Comparison of ENCODE assay signal across 27 mouse cellular contexts in genomic region chr4:66254695-66255492, GRCm38 (mm10).
A peak's percentile ranks its signal among the peaks of the same experiment; 100 is the strongest.
DNase-seq lines count a peak whose midpoint lies in the region; ATAC-seq lines count a peak whose summit lies in the region.
"Had no signal": no experiment of that assay in that cellular context is flagged by ENCODE, and none has a peak within 500 bp of the region (broad histone marks: within the 10 kb centered on the region; RNA-seq: fewer than 3 reads in every experiment).

No protein-coding gene starts in this region.

- WGBS in forebrain, embryonic 16.5 days, result 77% methylated on average over 4 of the region's 4 CpGs
- WGBS in forebrain, embryonic 10.5 days, result 93% methylated on average over 4 of the region's 4 CpGs
- 67% methylated on average over 4 of the region's 4 CpGs for WGBS in hindbrain, embryonic 14.5 days
- 83% methylated on average over 4 of the region's 4 CpGs for WGBS in hindbrain, embryonic 10.5 days

- DNase-seq in forebrain, embryonic 10.5 days (ENCODE audit: extremely low spot score, low spot score), result no peak
- DNase-seq in hindbrain, embryonic 14.5 days (ENCODE audit: low spot score), result no peak
- DNase-seq in hindbrain, embryonic 10.5 days (ENCODE audit: low spot score), result no peak
- DNase-seq in retina, postnatal 1 day, result peak; percentile 21
- no peak for DNase-seq in retina, embryonic 14.5 days (ENCODE audit: low spot score)
- no peak for DNase-seq in left cerebral cortex, adult 11 months (ENCODE audit: low spot score)
- DNase-seq: adrenal gland, adult 2 months; adrenal gland, postnatal 14 days; cerebellum, adult 11 months; cerebellum, adult 2 months; cerebellum, adult 9-11 months; cerebellum, postnatal 25 days; gastrocnemius, postnatal 10 days; gastrocnemius, postnatal 36 days; heart, adult 2 months; heart, postnatal 14 days; heart, postnatal 4 days; kidney, adult 18-20 months had no signal

- no peaks in the 10 kb centered on the region for H3K36me3 ChIP-seq in forebrain, embryonic 16.5 days (ENCODE audit: control insufficient read depth, insufficient read depth)
- no peaks in the 10 kb centered on the region for H3K36me3 ChIP-seq in forebrain, embryonic 10.5 days (replicated peaks)
- H3K36me3 ChIP-seq in hindbrain, embryonic 14.5 days (replicated peaks; ENCODE audit: control insufficient read depth, insufficient read depth), result no peaks in the 10 kb centered on the region
- no peaks in the 10 kb centered on the region for H3K36me3 ChIP-seq in hindbrain, embryonic 10.5 days
- H3K36me3 ChIP-seq: embryonic facial prominence, embryonic 12.5 days; embryonic facial prominence, embryonic 15.5 days; heart, embryonic 10.5 days; heart, embryonic 13.5 days had no signal

- ATAC-seq in forebrain, embryonic 16.5 days, result peak; percentile 33; the same call in 1 of the 2 replicates
- ATAC-seq in hindbrain, embryonic 14.5 days (ENCODE audit: low FRiP score), result 0 out of 2 replicates have a peak, but pooled peaks have one; percentile 37
- ATAC-seq: CD4-positive, CD25-positive, alpha-beta regulatory T cell, adult 4 months; hindbrain, postnatal 0 days; inflammation-experienced regulatory T-cells, adult 6 months; intestine, embryonic 16.5 days had no signal

- no peak overlapping the region for H3K9ac ChIP-seq in forebrain, embryonic 16.5 days (replicated peaks; ENCODE audit: low read depth, low read length)
- no peak overlapping the region for H3K9ac ChIP-seq in hindbrain, embryonic 14.5 days
- H3K9ac ChIP-seq: embryonic facial prominence, embryonic 12.5 days; embryonic facial prominence, embryonic 15.5 days; heart, embryonic 13.5 days had no signal

- no peak overlapping the region for H3K27ac ChIP-seq in forebrain, embryonic 16.5 days (ENCODE audit: low read length)
- H3K27ac ChIP-seq in forebrain, embryonic 10.5 days, result no peak overlapping the region
- H3K27ac ChIP-seq in hindbrain, embryonic 14.5 days, result no peak overlapping the region
- H3K27ac ChIP-seq in hindbrain, embryonic 10.5 days, result no peak overlapping the region
- H3K27ac ChIP-seq: embryonic facial prominence, embryonic 12.5 days; embryonic facial prominence, embryonic 15.5 days; heart, adult 2 months; heart, embryonic 10.5 days; heart, embryonic 13.5 days; hindbrain, postnatal 0 days had no signal

- H3K4me1 ChIP-seq in forebrain, embryonic 16.5 days (replicated peaks; ENCODE audit: control insufficient read depth, insufficient read depth, low read length), result no peaks in the 10 kb centered on the region
- H3K4me1 ChIP-seq in forebrain, embryonic 10.5 days, result no peaks in the 10 kb centered on the region
- H3K4me1 ChIP-seq in hindbrain, embryonic 14.5 days (replicated peaks; ENCODE audit: control insufficient read depth, insufficient read depth, low read length), result peaks cover 8% of the 10 kb centered on the region; the same call in 1 of the 2 replicates
- H3K4me1 ChIP-seq in hindbrain, embryonic 10.5 days (replicated peaks), result no peaks in the 10 kb centered on the region
- H3K4me1 ChIP-seq: embryonic facial prominence, embryonic 12.5 days; embryonic facial prominence, embryonic 15.5 days; heart, embryonic 10.5 days; heart, embryonic 13.5 days had no signal

- H3K4me2 ChIP-seq in forebrain, embryonic 16.5 days (ENCODE audit: low read length), result no peak overlapping the region
- no peak overlapping the region for H3K4me2 ChIP-seq in hindbrain, embryonic 14.5 days (replicated peaks)
- H3K4me2 ChIP-seq: embryonic facial prominence, embryonic 12.5 days; embryonic facial prominence, embryonic 15.5 days; heart, embryonic 13.5 days had no signal

- no peaks in the 10 kb centered on the region for H3K9me3 ChIP-seq in forebrain, embryonic 16.5 days (ENCODE audit: control insufficient read depth, low read length)
- H3K9me3 ChIP-seq in forebrain, embryonic 10.5 days, result no peaks in the 10 kb centered on the region
- H3K9me3 ChIP-seq in hindbrain, embryonic 14.5 days (ENCODE audit: control insufficient read depth, low read length), result no peaks in the 10 kb centered on the region
- H3K9me3 ChIP-seq in hindbrain, embryonic 10.5 days, result no peaks in the 10 kb centered on the region
- H3K9me3 ChIP-seq: embryonic facial prominence, embryonic 12.5 days; embryonic facial prominence, embryonic 15.5 days; heart, embryonic 10.5 days; heart, embryonic 13.5 days had no signal

- no peak overlapping the region for H3K4me3 ChIP-seq in forebrain, embryonic 16.5 days (replicated peaks; ENCODE audit: low read length)
- H3K4me3 ChIP-seq in forebrain, embryonic 10.5 days, result no peak overlapping the region
- H3K4me3 ChIP-seq in hindbrain, embryonic 14.5 days (replicated peaks; ENCODE audit: low read length), result no peak overlapping the region
- H3K4me3 ChIP-seq in hindbrain, embryonic 10.5 days, result no peak overlapping the region
- H3K4me3 ChIP-seq: embryonic facial prominence, embryonic 12.5 days; embryonic facial prominence, embryonic 15.5 days; heart, adult 2 months; heart, embryonic 10.5 days; heart, embryonic 13.5 days had no signal

- no peaks in the 10 kb centered on the region for H3K27me3 ChIP-seq in forebrain, embryonic 16.5 days (replicated peaks; ENCODE audit: control insufficient read depth, insufficient read depth, low read length)
- no peaks in the 10 kb centered on the region for H3K27me3 ChIP-seq in forebrain, embryonic 10.5 days (ENCODE audit: poor library complexity, severe bottlenecking)
- H3K27me3 ChIP-seq in hindbrain, embryonic 14.5 days (ENCODE audit: control insufficient read depth, insufficient read depth, low read length), result no peaks in the 10 kb centered on the region
- H3K27me3 ChIP-seq in hindbrain, embryonic 10.5 days (ENCODE audit: insufficient read depth, poor library complexity, severe bottlenecking), result no peaks in the 10 kb centered on the region
- H3K27me3 ChIP-seq: embryonic facial prominence, embryonic 12.5 days; embryonic facial prominence, embryonic 15.5 days; heart, embryonic 13.5 days had no signal
